8 mouse cellular contexts compared by ENCODE assay signal in genomic region chr12:117153671-117154355, GRCm38 (mm10).
DNase-seq lines count a peak whose midpoint lies in the region; ATAC-seq lines count a peak whose summit lies in the region.

No protein-coding gene starts in this region.

- peak overlapping the region; percentile 62; the same call in 1 of the 2 replicates for H3K27ac ChIP-seq in heart, embryonic 10.5 days

- no peaks in the 10 kb centered on the region for H3K36me3 ChIP-seq in heart, embryonic 10.5 days

- H3K4me3 ChIP-seq in heart, embryonic 10.5 days, result peak overlapping the region; percentile 73

- peaks cover 34% of the 10 kb centered on the region for H3K4me1 ChIP-seq in heart, embryonic 10.5 days

- under 1% methylated on average over 73 of the region's 73 CpGs for WGBS in heart, embryonic 10.5 days

- no peak for DNase-seq in frontal cortex, adult 2 months (ENCODE audit: extremely low spot score in 1 of 2, low spot score in 1 of 2)
- DNase-seq in brain, adult 2 months (ENCODE audit: low read depth, low spot score), result peak; percentile 75
- no peak for DNase-seq in heart, embryonic 10.5 days (ENCODE audit: low spot score)
- DNase-seq in kidney, postnatal 10 days, result peak; percentile 66
- DNase-seq in lung, postnatal 10 days, result peak; percentile 51
- DNase-seq in right cerebral cortex, postnatal 10 days (ENCODE audit: low spot score in 2 of 2), result peak; percentile 78 to 83
- no peak for DNase-seq in cerebellum, postnatal 14 days

- H3K9me3 ChIP-seq in heart, embryonic 10.5 days, result no peaks in the 10 kb centered on the region

- H3K27me3 ChIP-seq in heart, embryonic 10.5 days (ENCODE audit: insufficient read depth, poor library complexity, severe bottlenecking), result peaks cover 97% of the 10 kb centered on the region

- peak; percentile 35 for ATAC-seq in frontal cortex, adult (ENCODE audit: low TSS enrichment)

Comparison
In these comparisons a context has a peak if more than half of its experiments do, and no peak if none do; other contexts are left out.
1. DNase-seq: peak in brain, adult 2 months (single experiment), kidney, postnatal 10 days (single experiment), lung, postnatal 10 days (single experiment) and right cerebral cortex, postnatal 10 days (2 of 2); none in frontal cortex, adult 2 months (0 of 2), heart, embryonic 10.5 days (single experiment) and cerebellum, postnatal 14 days (0 of 2).